Mouse (Mus musculus): ENCODE measurements at regions not wholly inside any gene's neighbourhood (a gene's known extent, or its start where the extent isn't known, plus 50 kb on each side); places are given as distances from the start of the nearest gene placed in this dataset.

- Histone ChIP-seq H3K9ac (no peak overlapping the region), H3K4me2 (replicated peaks) (no peak overlapping the region), H3K9me3 (replicated peaks) (no peaks in the 10 kb centered on the region), H3K4me3 (replicated peaks) (no peak overlapping the region), H3K27me3 (peaks cover 69% of the 10 kb centered on the region), H3K4me1 (no peaks in the 10 kb centered on the region), H3K36me3 (no peaks in the 10 kb centered on the region), H3K27ac (replicated peaks) (no peak overlapping the region)
- no peak for ATAC-seq (ENCODE audit: insufficient number of reproducible peaks, low FRiP score, low TSS enrichment, low read depth)
- WGBS, result 27% methylated on average over 2 of the region's 2 CpGs
Observed at GRCm38 (mm10) chr19:44650841-44651240, 88.2 kb downstream of the Hif1an start.

GRCm38 (mm10) chr19:44651605-44652004 lies 89.0 kb downstream of the Hif1an start:
- WGBS, result 6% methylated on average over 4 of the region's 4 CpGs
- H3K4me1 ChIP-seq, result no peaks in the 10 kb centered on the region
- H3K27ac ChIP-seq (replicated peaks), result no peak overlapping the region
- H3K36me3 ChIP-seq, result no peaks in the 10 kb centered on the region
- no peak for ATAC-seq (ENCODE audit: insufficient number of reproducible peaks, low FRiP score, low TSS enrichment, low read depth)
- no peak overlapping the region for H3K4me2 ChIP-seq (replicated peaks)
- H3K9me3 ChIP-seq (replicated peaks), result no peaks in the 10 kb centered on the region
- H3K9ac ChIP-seq, result no peak overlapping the region
- peaks cover 70% of the 10 kb centered on the region for H3K27me3 ChIP-seq
- no peak overlapping the region for H3K4me3 ChIP-seq (replicated peaks)

DNA sequence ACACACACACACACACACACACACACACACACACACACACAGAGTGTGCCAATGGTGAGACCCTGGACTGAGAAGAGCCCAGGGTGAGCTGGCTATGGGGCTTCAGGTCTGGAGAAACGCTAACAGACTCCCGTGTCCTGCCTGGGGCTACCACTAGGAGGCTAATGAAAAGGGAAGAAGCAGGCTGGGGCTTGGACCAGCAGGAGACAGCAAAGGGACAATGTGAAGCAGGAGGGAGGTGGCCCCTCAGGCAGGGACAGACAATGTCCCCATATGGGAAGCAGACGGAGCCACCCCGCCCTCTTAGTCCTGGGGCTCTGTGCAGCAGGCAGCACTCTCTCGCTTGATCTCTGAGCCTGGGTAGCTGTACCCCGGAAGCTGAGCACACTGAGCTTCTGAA lies 93.1 kb downstream of the Hif1an start:
- no peaks in the 10 kb centered on the region for H3K4me1 ChIP-seq
- WGBS, result 4% methylated on average over 6 of the region's 6 CpGs
- H3K9ac ChIP-seq, result no peak overlapping the region
- no peak; the same call in 1 of the 2 replicates for ATAC-seq (ENCODE audit: insufficient number of reproducible peaks, low FRiP score, low TSS enrichment, low read depth)
- H3K4me2 ChIP-seq (replicated peaks), result no peak overlapping the region
- no peaks in the 10 kb centered on the region for H3K9me3 ChIP-seq (replicated peaks)
- peaks cover 70% of the 10 kb centered on the region for H3K27me3 ChIP-seq
- H3K36me3 ChIP-seq, result no peaks in the 10 kb centered on the region
- no peak overlapping the region for H3K27ac ChIP-seq (replicated peaks)
- H3K4me3 ChIP-seq (replicated peaks), result no peak overlapping the region

- no peaks in the 10 kb centered on the region for H3K36me3 ChIP-seq
- H3K4me2 ChIP-seq (replicated peaks), result no peak overlapping the region
- no peak overlapping the region for H3K4me3 ChIP-seq (replicated peaks)
- no peak overlapping the region for H3K27ac ChIP-seq (replicated peaks)
- no peak overlapping the region for H3K9ac ChIP-seq
- peaks cover 71% of the 10 kb centered on the region for H3K27me3 ChIP-seq
- WGBS, result 23% methylated on average over 10 of the region's 10 CpGs
- H3K4me1 ChIP-seq, result no peaks in the 10 kb centered on the region
- no peaks in the 10 kb centered on the region for H3K9me3 ChIP-seq (replicated peaks)
- ATAC-seq (ENCODE audit: insufficient number of reproducible peaks, low FRiP score, low TSS enrichment, low read depth), result no peak
Observed at GRCm38 (mm10) chr19:44659316-44659715, 96.5 kb upstream of the Pax2 start.

- WGBS, result under 1% methylated on average over 14 of the region's 14 CpGs
- Histone ChIP-seq H3K9me3 (replicated peaks) (no peaks in the 10 kb centered on the region), H3K27me3 (peaks cover 84% of the 10 kb centered on the region), H3K27ac (replicated peaks) (no peak overlapping the region), H3K36me3 (no peaks in the 10 kb centered on the region), H3K9ac (no peak overlapping the region), H3K4me1 (peaks cover 26% of the 10 kb centered on the region), H3K4me2 (replicated peaks) (peak overlapping the region; percentile 39), H3K4me3 (replicated peaks) (peak overlapping the region; percentile 17; the same call in 1 of the 2 replicates)
- ATAC-seq (ENCODE audit: insufficient number of reproducible peaks, low FRiP score, low TSS enrichment, low read depth), result no peak
Observed at GRCm38 (mm10) chr19:44669535-44669958, 86.3 kb upstream of the Pax2 start.

- Histone ChIP-seq H3K4me3 (replicated peaks) (peak overlapping the region; percentile 20), H3K27me3 (peaks cover 96% of the 10 kb centered on the region), H3K9ac (no peak overlapping the region), H3K36me3 (no peaks in the 10 kb centered on the region), H3K9me3 (replicated peaks) (no peaks in the 10 kb centered on the region), H3K27ac (replicated peaks) (no peak overlapping the region), H3K4me2 (replicated peaks) (peak overlapping the region; percentile 40), H3K4me1 (peaks cover 27% of the 10 kb centered on the region)
- 6% methylated on average over 45 of the region's 45 CpGs for WGBS
- ATAC-seq (ENCODE audit: insufficient number of reproducible peaks, low FRiP score, low TSS enrichment, low read depth), result no peak
Observed at GRCm38 (mm10) chr19:44674621-44675245, 81.1 kb upstream of the Pax2 start.

DNA sequence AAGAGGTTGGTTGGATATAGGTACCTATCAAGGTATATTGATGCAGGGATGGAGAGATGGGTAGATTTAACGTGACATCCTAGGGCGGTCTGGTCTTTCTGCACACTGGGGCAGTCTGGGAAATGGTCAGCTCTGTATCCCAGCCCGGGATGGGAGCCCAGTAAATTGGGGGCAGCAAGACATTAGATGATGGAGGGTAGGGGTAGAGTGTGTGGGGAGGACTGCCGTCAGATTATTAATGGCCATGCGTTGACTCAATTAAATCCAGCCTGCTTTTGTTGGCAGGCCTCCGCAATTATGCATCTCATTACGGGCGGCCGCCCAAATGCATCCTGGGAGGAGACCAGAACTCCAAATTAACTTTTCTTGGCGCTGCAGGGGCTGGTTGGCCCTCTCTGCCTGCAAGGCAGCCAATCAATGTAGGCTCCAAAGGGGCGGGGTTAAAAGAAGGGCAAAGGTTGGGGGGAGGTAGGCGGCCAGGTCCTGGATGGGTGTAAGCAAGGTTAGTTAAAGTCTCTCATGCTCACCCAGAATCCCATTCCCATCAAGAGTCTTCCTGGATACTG lies 79.2 kb upstream of the Pax2 start:
- no peak overlapping the region for H3K4me3 ChIP-seq (replicated peaks)

GRCm38 (mm10) chr19:44677295-44677694 lies 78.5 kb upstream of the Pax2 start:
- no peaks in the 10 kb centered on the region for H3K9me3 ChIP-seq (replicated peaks)
- H3K4me1 ChIP-seq, result peaks cover 8% of the 10 kb centered on the region
- no peaks in the 10 kb centered on the region for H3K36me3 ChIP-seq
- no peak overlapping the region for H3K9ac ChIP-seq
- H3K4me3 ChIP-seq (replicated peaks), result no peak overlapping the region
- ATAC-seq (ENCODE audit: insufficient number of reproducible peaks, low FRiP score, low TSS enrichment, low read depth), result no peak
- H3K4me2 ChIP-seq (replicated peaks), result no peak overlapping the region
- H3K27me3 ChIP-seq, result peaks cover 96% of the 10 kb centered on the region
- no peak overlapping the region for H3K27ac ChIP-seq (replicated peaks)
- WGBS, result 54% methylated on average over 8 of the region's 8 CpGs

More for the DNA sequence above, 79.2 kb upstream of the Pax2 start:
- H3K36me3 ChIP-seq, result no peaks in the 10 kb centered on the region
- no peak for ATAC-seq (ENCODE audit: insufficient number of reproducible peaks, low FRiP score, low TSS enrichment, low read depth)
- H3K9ac ChIP-seq, result no peak overlapping the region
- H3K9me3 ChIP-seq (replicated peaks), result no peaks in the 10 kb centered on the region
- peaks cover 96% of the 10 kb centered on the region for H3K27me3 ChIP-seq
- WGBS, result 6% methylated on average over 12 of the region's 12 CpGs
- H3K4me1 ChIP-seq, result peaks cover 15% of the 10 kb centered on the region
- H3K4me2 ChIP-seq (replicated peaks), result no peak overlapping the region
- H3K27ac ChIP-seq (replicated peaks), result no peak overlapping the region

- H3K27ac ChIP-seq (replicated peaks), result no peak overlapping the region
- peaks cover 7% of the 10 kb centered on the region; the same call in 1 of the 2 replicates for H3K4me1 ChIP-seq
- peaks cover 96% of the 10 kb centered on the region for H3K27me3 ChIP-seq
- no peak for ATAC-seq (ENCODE audit: insufficient number of reproducible peaks, low FRiP score, low TSS enrichment, low read depth)
- H3K9me3 ChIP-seq (replicated peaks), result no peaks in the 10 kb centered on the region
- no peak overlapping the region for H3K9ac ChIP-seq
- no peaks in the 10 kb centered on the region for H3K36me3 ChIP-seq
- H3K4me3 ChIP-seq (replicated peaks), result no peak overlapping the region
- no peak overlapping the region for H3K4me2 ChIP-seq (replicated peaks)
- 88% methylated on average over 1 of the region's 1 CpGs for WGBS
Observed at GRCm38 (mm10) chr19:44678686-44679085, 77.2 kb upstream of the Pax2 start.

- Histone ChIP-seq H3K27me3 (peaks cover 96% of the 10 kb centered on the region), H3K9ac (no peak overlapping the region), H3K4me2 (replicated peaks) (no peak overlapping the region), H3K4me3 (replicated peaks) (no peak overlapping the region), H3K9me3 (replicated peaks) (no peaks in the 10 kb centered on the region), H3K36me3 (no peaks in the 10 kb centered on the region), H3K27ac (replicated peaks) (no peak overlapping the region), H3K4me1 (peaks cover 6% of the 10 kb centered on the region; the same call in 1 of the 2 replicates)
- ATAC-seq (ENCODE audit: insufficient number of reproducible peaks, low FRiP score, low TSS enrichment, low read depth), result no peak
- 6% methylated on average over 8 of the region's 8 CpGs for WGBS
Observed at GRCm38 (mm10) chr19:44681675-44682074, 74.2 kb upstream of the Pax2 start.

GRCm38 (mm10) chr19:44683191-44683590 lies 72.7 kb upstream of the Pax2 start:
- no peak for ATAC-seq (ENCODE audit: insufficient number of reproducible peaks, low FRiP score, low TSS enrichment, low read depth)
- H3K27me3 ChIP-seq, result peaks cover 91% of the 10 kb centered on the region
- no peak overlapping the region for H3K9ac ChIP-seq
- H3K4me3 ChIP-seq (replicated peaks), result no peak overlapping the region
- no peaks in the 10 kb centered on the region for H3K36me3 ChIP-seq
- H3K9me3 ChIP-seq (replicated peaks), result no peaks in the 10 kb centered on the region
- no peak overlapping the region for H3K4me2 ChIP-seq (replicated peaks)
- no peak overlapping the region for H3K27ac ChIP-seq (replicated peaks)
- 3% methylated on average over 12 of the region's 12 CpGs for WGBS
- H3K4me1 ChIP-seq, result peaks cover 6% of the 10 kb centered on the region; the same call in 1 of the 2 replicates

DNA sequence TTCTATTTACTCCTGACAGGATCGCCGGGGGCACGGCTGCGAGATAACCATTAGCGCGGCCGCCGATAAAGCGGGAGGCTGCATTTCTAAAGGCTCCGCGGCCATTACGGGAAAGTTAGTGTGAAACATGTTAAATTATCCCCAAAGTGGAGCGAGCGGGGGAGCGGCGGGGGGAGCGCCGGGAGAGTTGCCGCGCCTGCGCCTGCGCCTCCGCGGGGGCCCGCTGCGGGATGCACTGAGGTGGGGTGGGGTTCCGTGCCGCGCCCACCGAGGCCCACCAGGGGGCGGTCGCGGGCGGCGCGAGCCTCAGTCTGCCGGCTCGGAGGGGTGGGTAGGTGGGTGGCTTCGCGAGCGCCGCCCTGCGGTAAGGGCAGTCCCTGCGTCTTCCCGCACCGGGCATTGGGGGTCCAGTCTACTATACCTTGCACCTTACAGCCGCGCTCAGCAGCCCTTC lies 71.8 kb upstream of the Pax2 start:
- Histone ChIP-seq H3K4me2 (replicated peaks) (peak overlapping the region; percentile 38), H3K36me3 (no peaks in the 10 kb centered on the region), H3K27ac (replicated peaks) (no peak overlapping the region), H3K9me3 (replicated peaks) (no peaks in the 10 kb centered on the region), H3K4me1 (peaks cover 6% of the 10 kb centered on the region; the same call in 1 of the 2 replicates), H3K9ac (no peak overlapping the region), H3K27me3 (peaks cover 89% of the 10 kb centered on the region), H3K4me3 (replicated peaks) (peak overlapping the region; percentile 28)
- WGBS, result 1% methylated on average over 48 of the region's 48 CpGs
- ATAC-seq (ENCODE audit: insufficient number of reproducible peaks, low FRiP score, low TSS enrichment, low read depth), result no peak
